15 mouse cellular contexts compared by ENCODE assay signal in genomic region chr17:34596098-34596497, GRCm38 (mm10).
"Had no signal": no experiment of that assay in that cellular context is flagged by ENCODE, and none has a peak within 500 bp of the region (broad histone marks: within the 10 kb centered on the region; RNA-seq: fewer than 3 reads in every experiment).

No protein-coding gene starts in this region.

- H3K4me3 ChIP-seq: layer of hippocampus, adult 2 months; liver, embryonic 15.5 days; megakaryocyte, embryonic 14.5 days; midbrain, embryonic 15.5 days; neural tube, embryonic 12.5 days had no signal

- H3K9ac ChIP-seq: limb, embryonic 13.5 days; liver, embryonic 15.5 days; midbrain, embryonic 15.5 days; neural tube, embryonic 12.5 days had no signal

- H3K9me3 ChIP-seq: limb, embryonic 13.5 days; liver, embryonic 15.5 days; megakaryocyte, embryonic 14.5 days; midbrain, embryonic 15.5 days; neural tube, embryonic 12.5 days had no signal

- H3K27ac ChIP-seq: kidney, postnatal 0 days; layer of hippocampus, adult 2 months; limb, embryonic 13.5 days; macrophage; midbrain, embryonic 15.5 days; neural tube, embryonic 12.5 days; stomach, postnatal 0 days had no signal

- DNase-seq: kidney, postnatal 4 days; left cerebral cortex, postnatal 4 days; thymus, postnatal 4 days had no signal

- H3K27me3 ChIP-seq: limb, embryonic 13.5 days; liver, embryonic 15.5 days; megakaryocyte, embryonic 14.5 days; midbrain, embryonic 15.5 days; neural tube, embryonic 12.5 days had no signal

- ATAC-seq: inflammation-experienced regulatory T-cells, adult 6 months; intestine, postnatal 0 days; midbrain, embryonic 15.5 days had no signal

- H3K4me2 ChIP-seq: liver, embryonic 15.5 days; midbrain, embryonic 11.5 days; midbrain, embryonic 15.5 days; neural tube, embryonic 12.5 days had no signal
